Mouse (Mus musculus) forebrain, embryonic 13.5 days (tissue): ENCODE results near the gene Gmcl1. TPM values are rescaled to one million over a fixed set of nuclear protein-coding genes. Genes with fewer than 3 reads are reported as not detected.

ENCODE experiments used
- ATAC-seq: fragments of 200-750 bp; cut with Nextera tagmentation; 2 replicates; pipeline ENCODE4 v1.8.0; 2017
- H3K27ac ChIP-seq: fragments of 300-500 bp; sonication (generic); 2 replicates; pipeline ENCODE4 v1.5.1; 2015; ENCODE audit warnings: inconsistent platforms, mild to moderate bottlenecking, moderate library complexity
- H3K27me3 ChIP-seq: fragments of 300-500 bp; sonication (generic); 2 replicates; pipeline ENCODE4 v1.6.1; 2015; ENCODE audit warnings: mild to moderate bottlenecking, inconsistent platforms
- H3K36me3 ChIP-seq: fragments of 300-500 bp; sonication (generic); 2 replicates; pipeline ENCODE4 v1.6.1; 2015; ENCODE audit warnings: mild to moderate bottlenecking, inconsistent platforms; ENCODE audit not compliant: poor library complexity, severe bottlenecking
- H3K4me1 ChIP-seq: fragments of 300-500 bp; sonication (generic); 2 replicates; pipeline ENCODE4 v1.6.1; 2015; ENCODE audit warnings: inconsistent platforms
- H3K4me2 ChIP-seq: fragments of 300-500 bp; sonication (generic); 2 replicates; pipeline ENCODE4 v1.6.1; 2015; ENCODE audit warnings: inconsistent platforms, mild to moderate bottlenecking, moderate library complexity
- H3K4me3 ChIP-seq: fragments of 300-500 bp; sonication (generic); 2 replicates; pipeline ENCODE4 v1.5.1; 2015; ENCODE audit warnings: mild to moderate bottlenecking, inconsistent platforms
- H3K9ac ChIP-seq: fragments of 300-500 bp; sonication (generic); 2 replicates; pipeline ENCODE4 v1.6.1; 2015; ENCODE audit warnings: mild to moderate bottlenecking, inconsistent platforms
- H3K9me3 ChIP-seq: fragments of 300-500 bp; sonication (generic); replicated peaks from 2 replicates; pipeline ENCODE4 v1.6.1; 2016; ENCODE audit warnings: inconsistent platforms
- WGBS: fragments of 180-500 bp; shearing (Covaris S2); methylation state at CpG from one replicate; pipeline ENCODE4 v1.1.7; 2015; 5-methylcytosine and 5-hydroxymethylcytosine counted together
- polyA plus RNA-seq: library from polyadenylated mRNA; unstranded; fragments of >200 nt; fragmentation: Nextera tagmentation; extraction: Ambion mirVana; gene quantifications from 2 replicates; pipeline ENCODE4 v1.2.1, GENCODE M21; 2015

The Gmcl1 gene
- polyA plus RNA-seq, result 41.2 and 42.5 TPM in 2 replicates

- Histone ChIP-seq H3K4me1 (peaks cover 31% of the 10 kb centered on the region), H3K9ac (peak within 1 kb of the TSS; percentile 95), H3K36me3 (no peaks in the 10 kb centered on the region), H3K9me3 (no peaks in the 10 kb centered on the region), H3K27me3 (no peaks in the 10 kb centered on the region), H3K4me3 (peak within 1 kb of the TSS; percentile 99), H3K4me2 (peak within 1 kb of the TSS; percentile 93), H3K27ac (peak within 1 kb of the TSS; percentile 91)
- peak; percentile 94 for ATAC-seq
- WGBS, result under 1% methylated on average over 53 of the region's 59 CpGs
These were observed at the start of gene Gmcl1 for GRCm38 (mm10) chr6:86733183-86733876. TSS of gene Gmcl1 (minus strand) at chr6:86733383.

- Histone ChIP-seq H3K36me3 (no peaks in the 10 kb centered on the region), H3K27ac (no peak overlapping the region), H3K27me3 (no peaks in the 10 kb centered on the region), H3K4me1 (no peaks in the 10 kb centered on the region), H3K4me3 (no peak overlapping the region), H3K9ac (no peak overlapping the region), H3K4me2 (no peak overlapping the region), H3K9me3 (no peaks in the 10 kb centered on the region)
- ATAC-seq, result no peak
- 79% methylated on average over 3 of the region's 3 CpGs for WGBS
These were observed 49.2 kb upstream of the Gmcl1 start for GRCm38 (mm10) chr6:86782342-86782741.

- WGBS, result 40% methylated on average over 2 of the region's 2 CpGs
- no peaks in the 10 kb centered on the region for H3K27me3 ChIP-seq
- H3K9ac ChIP-seq, result no peak overlapping the region
- no peak overlapping the region for H3K27ac ChIP-seq
- H3K36me3 ChIP-seq, result no peaks in the 10 kb centered on the region
- no peak for ATAC-seq
- H3K9me3 ChIP-seq, result no peaks in the 10 kb centered on the region
- no peaks in the 10 kb centered on the region for H3K4me1 ChIP-seq
- H3K4me2 ChIP-seq, result no peak overlapping the region
- H3K4me3 ChIP-seq, result no peak overlapping the region
These were observed 48.3 kb upstream of the Gmcl1 start for GRCm38 (mm10) chr6:86781361-86781957.

GRCm38 (mm10) chr6:86778910-86779594, 45.9 kb upstream of the Gmcl1 start:
- no peak overlapping the region for H3K4me2 ChIP-seq
- H3K36me3 ChIP-seq, result no peaks in the 10 kb centered on the region
- H3K4me1 ChIP-seq, result no peaks in the 10 kb centered on the region
- no peaks in the 10 kb centered on the region for H3K27me3 ChIP-seq
- H3K9me3 ChIP-seq, result no peaks in the 10 kb centered on the region
- no peak overlapping the region for H3K4me3 ChIP-seq
- H3K27ac ChIP-seq, result no peak overlapping the region
- WGBS, result 91% methylated on average over 10 of the region's 10 CpGs
- H3K9ac ChIP-seq, result no peak overlapping the region
- no peak for ATAC-seq

GRCm38 (mm10) chr6:86777181-86777580, 44.0 kb upstream of the Gmcl1 start:
- no peaks in the 10 kb centered on the region for H3K4me1 ChIP-seq
- 83% methylated on average over 3 of the region's 3 CpGs for WGBS
- H3K4me3 ChIP-seq, result no peak overlapping the region
- H3K9me3 ChIP-seq, result no peaks in the 10 kb centered on the region
- H3K36me3 ChIP-seq, result no peaks in the 10 kb centered on the region
- no peak overlapping the region for H3K4me2 ChIP-seq
- no peak for ATAC-seq
- H3K27me3 ChIP-seq, result no peaks in the 10 kb centered on the region
- no peak overlapping the region for H3K9ac ChIP-seq
- H3K27ac ChIP-seq, result no peak overlapping the region

- 69% methylated on average over 4 of the region's 4 CpGs for WGBS
- H3K4me2 ChIP-seq, result no peak overlapping the region
- ATAC-seq, result no peak
These were observed 43.5 kb upstream of the Gmcl1 start for GRCm38 (mm10) chr6:86776706-86777071.

GRCm38 (mm10) chr6:86776001-86776705, 43.0 kb upstream of the Gmcl1 start:
- WGBS, result 86% methylated on average over 8 of the region's 8 CpGs
- Histone ChIP-seq H3K9ac (no peak overlapping the region), H3K9me3 (no peaks in the 10 kb centered on the region), H3K4me1 (no peaks in the 10 kb centered on the region), H3K36me3 (no peaks in the 10 kb centered on the region), H3K27me3 (no peaks in the 10 kb centered on the region), H3K4me2 (no peak overlapping the region), H3K27ac (no peak overlapping the region), H3K4me3 (no peak overlapping the region)
- no peak for ATAC-seq

More at GRCm38 (mm10) chr6:86776706-86777071, 43.5 kb upstream of the Gmcl1 start:
- H3K4me1 ChIP-seq, result no peaks in the 10 kb centered on the region
- no peak overlapping the region for H3K9ac ChIP-seq
- H3K27ac ChIP-seq, result no peak overlapping the region
- no peaks in the 10 kb centered on the region for H3K27me3 ChIP-seq
- H3K4me3 ChIP-seq, result no peak overlapping the region
- H3K9me3 ChIP-seq, result no peaks in the 10 kb centered on the region
- no peaks in the 10 kb centered on the region for H3K36me3 ChIP-seq

- ATAC-seq, result no peak
These were observed 41.8 kb upstream of the Gmcl1 start for GRCm38 (mm10) chr6:86774937-86775336.

GRCm38 (mm10) chr6:86773830-86774229, 40.6 kb upstream of the Gmcl1 start:
- Histone ChIP-seq H3K9ac (no peak overlapping the region), H3K36me3 (no peaks in the 10 kb centered on the region), H3K4me2 (no peak overlapping the region), H3K4me3 (no peak overlapping the region), H3K27me3 (no peaks in the 10 kb centered on the region), H3K27ac (no peak overlapping the region), H3K9me3 (no peaks in the 10 kb centered on the region), H3K4me1 (no peaks in the 10 kb centered on the region)
- ATAC-seq, result no peak
- 91% methylated on average over 4 of the region's 4 CpGs for WGBS

More at GRCm38 (mm10) chr6:86774937-86775336, 41.8 kb upstream of the Gmcl1 start:
- Histone ChIP-seq H3K36me3 (no peaks in the 10 kb centered on the region), H3K9ac (no peak overlapping the region), H3K27me3 (no peaks in the 10 kb centered on the region), H3K4me3 (no peak overlapping the region), H3K9me3 (no peaks in the 10 kb centered on the region), H3K4me1 (no peaks in the 10 kb centered on the region), H3K4me2 (no peak overlapping the region), H3K27ac (no peak overlapping the region)
- WGBS, result 91% methylated on average over 6 of the region's 6 CpGs

- Histone ChIP-seq H3K27ac (no peak overlapping the region), H3K27me3 (no peaks in the 10 kb centered on the region), H3K36me3 (no peaks in the 10 kb centered on the region), H3K9ac (no peak overlapping the region), H3K4me2 (no peak overlapping the region), H3K4me1 (no peaks in the 10 kb centered on the region), H3K4me3 (no peak overlapping the region), H3K9me3 (no peaks in the 10 kb centered on the region)
- ATAC-seq, result no peak
- WGBS, result 85% methylated on average over 7 of the region's 7 CpGs
These were observed 39.4 kb upstream of the Gmcl1 start for GRCm38 (mm10) chr6:86772631-86773030.

- no peak overlapping the region for H3K4me2 ChIP-seq
- no peaks in the 10 kb centered on the region for H3K4me1 ChIP-seq
- H3K9me3 ChIP-seq, result no peaks in the 10 kb centered on the region
- H3K4me3 ChIP-seq, result no peak overlapping the region
- ATAC-seq, result no peak
- 91% methylated on average over 4 of the region's 4 CpGs for WGBS
- no peaks in the 10 kb centered on the region for H3K36me3 ChIP-seq
- H3K27ac ChIP-seq, result no peak overlapping the region
- H3K27me3 ChIP-seq, result no peaks in the 10 kb centered on the region
- H3K9ac ChIP-seq, result no peak overlapping the region
These were observed 35.8 kb upstream of the Gmcl1 start for GRCm38 (mm10) chr6:86768938-86769337.
